7 mouse cellular contexts compared by ENCODE assay signal in the genomic region with DNA sequence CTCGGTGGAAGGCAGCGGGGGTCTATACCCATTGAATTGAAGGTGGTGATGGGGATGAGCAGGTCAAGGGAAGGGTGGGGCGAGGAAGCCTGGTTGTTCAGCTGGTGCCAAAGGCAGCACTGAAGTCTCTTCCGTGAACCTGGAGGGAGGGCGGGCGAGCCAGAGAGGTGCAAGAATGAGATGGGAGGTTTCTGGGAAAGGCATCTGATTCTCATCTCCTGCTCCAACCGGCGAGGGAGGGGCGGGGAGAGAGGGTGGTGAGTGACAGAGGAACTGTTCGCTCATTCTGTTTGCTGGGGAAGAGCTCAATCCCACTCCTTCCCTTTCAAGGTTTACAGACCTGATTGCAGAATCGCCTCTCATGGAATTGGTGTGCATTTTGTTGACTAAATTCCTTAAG.
"Had no signal": no experiment of that assay in that cellular context is flagged by ENCODE, and none has a peak within 500 bp of the region (broad histone marks: within the 10 kb centered on the region; RNA-seq: fewer than 3 reads in every experiment).

No protein-coding gene starts in this region.

- ATAC-seq: intestine, embryonic 16.5 days; liver, embryonic 12.5 days; midbrain, embryonic 15.5 days had no signal

- DNase-seq: kidney, adult 9 months; lung, postnatal 14 days; thymus, adult 18-20 months; thymus, postnatal 14 days had no signal
